Mouse (Mus musculus) stomach, postnatal 0 days (tissue): ENCODE results near the gene Tbc1d9b. TPM values are rescaled to one million over a fixed set of nuclear protein-coding genes. Genes with fewer than 3 reads are reported as not detected.

ENCODE experiments used
- ATAC-seq: fragments of 200-750 bp; cut with Nextera tagmentation; 2 replicates; pipeline ENCODE4 v1.8.0; 2017; ENCODE audit not compliant: low FRiP score, low TSS enrichment
- DNase-seq: peaks from one replicate; pipeline ENCODE4 v3.0.0-alpha.2; 2016; ENCODE audit warnings: low spot score
- H3K27ac ChIP-seq: fragments of 300-500 bp; sonication (generic); replicated peaks from 2 replicates; pipeline ENCODE4 v1.5.1; 2014; ENCODE audit warnings: mild to moderate bottlenecking, control low read depth
- H3K27me3 ChIP-seq: fragments of 300-500 bp; sonication (generic); 2 replicates; pipeline ENCODE4 v1.6.1; 2014; ENCODE audit warnings: low read length; ENCODE audit not compliant: control insufficient read depth, insufficient read depth
- H3K36me3 ChIP-seq: fragments of 300-500 bp; sonication (generic); 2 replicates; pipeline ENCODE4 v1.6.1; 2014; ENCODE audit warnings: low read length, mixed read lengths; ENCODE audit not compliant: control insufficient read depth, insufficient read depth
- H3K4me1 ChIP-seq: fragments of 300-500 bp; sonication (generic); replicated peaks from 2 replicates; pipeline ENCODE4 v1.6.1; 2014; ENCODE audit warnings: antibody characterized with exemption; ENCODE audit not compliant: control insufficient read depth, insufficient read depth
- H3K4me2 ChIP-seq: fragments of 300-500 bp; sonication (generic); replicated peaks from 2 replicates; pipeline ENCODE4 v1.6.1; 2014; ENCODE audit warnings: low read depth, mild to moderate bottlenecking, control low read depth, moderate library complexity
- H3K4me3 ChIP-seq: fragments of 300-500 bp; sonication (generic); 2 replicates; pipeline ENCODE4 v1.5.1; 2014; ENCODE audit warnings: low read depth, low read length, control low read depth
- H3K9ac ChIP-seq: fragments of 300-500 bp; sonication (generic); 2 replicates; pipeline ENCODE4 v1.6.1; 2014; ENCODE audit warnings: mild to moderate bottlenecking, low read length, control low read depth, mixed read lengths
- H3K9me3 ChIP-seq: fragments of 300-500 bp; sonication (generic); 2 replicates; pipeline ENCODE4 v1.6.1; 2016; ENCODE audit warnings: low read length; ENCODE audit not compliant: control insufficient read depth
- CTCF ChIP-seq: IDR thresholded peaks from 2 replicates; pipeline ENCODE4 v1.5.1; 2016; ENCODE audit warnings: antibody characterized with exemption, low read depth, mild to moderate bottlenecking, moderate library complexity
- EP300 ChIP-seq: optimal IDR thresholded peaks from 2 replicates; pipeline ENCODE3; 2016; ENCODE audit warnings: antibody characterized with exemption
- WGBS: fragments of 180-500 bp; shearing (Covaris S2); extraction: QIAGEN DNeasy Blood & Tissue Kit; methylation state at CpG from one replicate; pipeline ENCODE4 v1.1.7; 2014; 5-methylcytosine and 5-hydroxymethylcytosine counted together
- polyA plus RNA-seq: library from polyadenylated mRNA; unstranded; fragments of >200 nt; fragmentation: Nextera tagmentation; extraction: Ambion mirVana; gene quantifications from 2 replicates; pipeline ENCODE4 v1.2.1, GENCODE M21; 2015

Tbc1d9b gene
- polyA plus RNA-seq, 1 experiment from 2014 or later, result 13.9 TPM

GRCm38 (mm10) chr11:50105237-50105636, 26.0 kb upstream of the Tbc1d9b start:
- Histone ChIP-seq H3K9ac (no peak overlapping the region), H3K4me2 (no peak overlapping the region), H3K36me3 (no peaks in the 10 kb centered on the region), H3K27me3 (no peaks in the 10 kb centered on the region), H3K4me3 (no peak overlapping the region), H3K4me1 (no peaks in the 10 kb centered on the region), H3K27ac (no peak overlapping the region), H3K9me3 (no peaks in the 10 kb centered on the region)
- ATAC-seq (no peak), DNase-seq (no peak)
- TF ChIP-seq EP300, result no peak
- no peak for TF ChIP-seq CTCF
- WGBS, result 83% methylated on average over 5 of the region's 5 CpGs

- H3K4me2 ChIP-seq, result no peak overlapping the region
- no peaks in the 10 kb centered on the region for H3K27me3 ChIP-seq
- TF ChIP-seq EP300 (no peak), CTCF (no peak)
- H3K36me3 ChIP-seq, result no peaks in the 10 kb centered on the region
- ATAC-seq (no peak), DNase-seq (no peak)
- no peaks in the 10 kb centered on the region; the same call in 1 of the 2 replicates for H3K4me1 ChIP-seq
- no peak overlapping the region for H3K27ac ChIP-seq
- no peaks in the 10 kb centered on the region for H3K9me3 ChIP-seq
- WGBS, result 55% methylated on average over 7 of the region's 7 CpGs
- no peak overlapping the region for H3K4me3 ChIP-seq
- H3K9ac ChIP-seq, result no peak overlapping the region
Observed at GRCm38 (mm10) chr11:50106024-50106423, 25.2 kb upstream of the Tbc1d9b start.

- DNase-seq, result no peak
Observed at GRCm38 (mm10) chr11:50108823-50109244, 22.4 kb upstream of the Tbc1d9b start.

GRCm38 (mm10) chr11:50114329-50114728, 16.9 kb upstream of the Tbc1d9b start:
- 17% methylated on average over 5 of the region's 5 CpGs for WGBS
- Histone ChIP-seq H3K4me2 (no peak overlapping the region), H3K4me1 (no peaks in the 10 kb centered on the region; the same call in 1 of the 2 replicates), H3K27me3 (no peaks in the 10 kb centered on the region), H3K4me3 (no peak overlapping the region), H3K27ac (no peak overlapping the region), H3K9me3 (no peaks in the 10 kb centered on the region), H3K9ac (no peak overlapping the region), H3K36me3 (no peaks in the 10 kb centered on the region)
- DNase-seq (peak; percentile 80), ATAC-seq (peak; percentile 61; the same call in 1 of the 2 replicates)
- no peak for TF ChIP-seq EP300
- peak; percentile 82 for TF ChIP-seq CTCF

More at GRCm38 (mm10) chr11:50108823-50109244, 22.4 kb upstream of the Tbc1d9b start:
- no peaks in the 10 kb centered on the region; the same call in 1 of the 2 replicates for H3K4me1 ChIP-seq
- no peaks in the 10 kb centered on the region for H3K27me3 ChIP-seq
- TF ChIP-seq CTCF (no peak), EP300 (no peak)
- no peak overlapping the region for H3K4me3 ChIP-seq
- no peak overlapping the region for H3K4me2 ChIP-seq
- H3K9me3 ChIP-seq, result no peaks in the 10 kb centered on the region
- no peak for ATAC-seq
- no peaks in the 10 kb centered on the region for H3K36me3 ChIP-seq
- WGBS, result 69% methylated on average over 8 of the region's 8 CpGs
- H3K27ac ChIP-seq, result no peak overlapping the region
- H3K9ac ChIP-seq, result no peak overlapping the region

GRCm38 (mm10) chr11:50122631-50123081, 8.5 kb upstream of the Tbc1d9b start:
- Histone ChIP-seq H3K27ac (no peak overlapping the region), H3K4me1 (no peaks in the 10 kb centered on the region), H3K4me2 (no peak overlapping the region), H3K4me3 (no peak overlapping the region), H3K27me3 (no peaks in the 10 kb centered on the region), H3K36me3 (no peaks in the 10 kb centered on the region), H3K9ac (no peak overlapping the region), H3K9me3 (no peaks in the 10 kb centered on the region)
- 90% methylated on average over 8 of the region's 8 CpGs for WGBS
- TF ChIP-seq EP300, result no peak
- TF ChIP-seq CTCF, result no peak
- no peak for ATAC-seq
- no peak for DNase-seq

GRCm38 (mm10) chr11:50127781-50128180, 3.4 kb upstream of the Tbc1d9b start:
- 0 out of 2 replicates have a peak overlapping the region, but pooled peaks have one; percentile 27 for H3K4me2 ChIP-seq
- TF ChIP-seq EP300 (no peak), CTCF (no peak)

More at GRCm38 (mm10) chr11:50127781-50128180, 3.4 kb upstream of the Tbc1d9b start:
- H3K4me1 ChIP-seq, result no peaks in the 10 kb centered on the region
- no peak for DNase-seq
- H3K36me3 ChIP-seq, result no peaks in the 10 kb centered on the region
- no peak for ATAC-seq
- H3K9ac ChIP-seq, result no peak overlapping the region
- H3K4me3 ChIP-seq, result no peak overlapping the region
- H3K27ac ChIP-seq, result no peak overlapping the region
- no peaks in the 10 kb centered on the region for H3K9me3 ChIP-seq
- 3% methylated on average over 10 of the region's 10 CpGs for WGBS
- no peaks in the 10 kb centered on the region for H3K27me3 ChIP-seq
